Mouse (Mus musculus): ENCODE data around the gene Fam173a.

Fam173a gene

GRCm38 (mm10) chr17:25792615-25793014 lies at the start of gene Fam173a:
Fam173a (minus strand) TSS chr17:25792901.
- H3K4me3 ChIP-seq (replicated peaks; ENCODE audit: low read length): peak within 1 kb of the TSS; percentile 91
- no peak for TF ChIP-seq POU5F1 (IDR thresholded peaks at IDR 0.05; ENCODE audit: borderline replicate concordance, low read length)
- no peak for TF ChIP-seq CTCF (conservative IDR thresholded peaks at IDR 0.05; ENCODE audit: low read length)
- TF ChIP-seq NANOG (IDR thresholded peaks at IDR 0.05; ENCODE audit: borderline replicate concordance, low read length): no peak
- H3K4me1 ChIP-seq (replicated peaks; ENCODE audit: low read depth, low read length): peaks cover 64% of the 10 kb centered on the region
- no peaks in the 10 kb centered on the region for H3K9me3 ChIP-seq (ENCODE audit: low read length)
- peaks cover 14% of the 10 kb centered on the region for H3K27me3 ChIP-seq (ENCODE audit: insufficient read depth, low read length)
- H3K36me3 ChIP-seq (ENCODE audit: insufficient read depth, low read length): peaks cover 39% of the 10 kb centered on the region

GRCm38 (mm10) chr17:25841117-25841880 lies 48.6 kb upstream of the Fam173a start, which contains the start of gene Gm20683:
Gm20683 (minus strand) TSS chr17:25841763.
- TF ChIP-seq CTCF (conservative IDR thresholded peaks at IDR 0.05; ENCODE audit: low read length) (no peak), NANOG (IDR thresholded peaks at IDR 0.05; ENCODE audit: borderline replicate concordance, low read length) (no peak), POU5F1 (IDR thresholded peaks at IDR 0.05; ENCODE audit: borderline replicate concordance, low read length) (no peak)
- Histone ChIP-seq H3K4me1 (replicated peaks; ENCODE audit: low read depth, low read length) (peaks cover 53% of the 10 kb centered on the region), H3K9me3 (ENCODE audit: low read length) (no peaks in the 10 kb centered on the region), H3K36me3 (ENCODE audit: insufficient read depth, low read length) (peaks cover 79% of the 10 kb centered on the region), H3K27me3 (ENCODE audit: insufficient read depth, low read length) (peaks cover 5% of the 10 kb centered on the region), H3K4me3 (replicated peaks; ENCODE audit: low read length) (no peak within 1 kb of the TSS)

GRCm38 (mm10) chr17:25840519-25840918 lies 47.8 kb upstream of the Fam173a start:
- H3K27me3 ChIP-seq (ENCODE audit: insufficient read depth, low read length): peaks cover 11% of the 10 kb centered on the region
- no peak overlapping the region for H3K4me3 ChIP-seq (replicated peaks; ENCODE audit: low read length)
- H3K36me3 ChIP-seq (ENCODE audit: insufficient read depth, low read length): peaks cover 79% of the 10 kb centered on the region
- no peaks in the 10 kb centered on the region for H3K9me3 ChIP-seq (ENCODE audit: low read length)
- no peak for TF ChIP-seq NANOG (IDR thresholded peaks at IDR 0.05; ENCODE audit: borderline replicate concordance, low read length)
- TF ChIP-seq POU5F1 (IDR thresholded peaks at IDR 0.05; ENCODE audit: borderline replicate concordance, low read length): no peak
- TF ChIP-seq CTCF (conservative IDR thresholded peaks at IDR 0.05; ENCODE audit: low read length): no peak
- H3K4me1 ChIP-seq (replicated peaks; ENCODE audit: low read depth, low read length): peaks cover 58% of the 10 kb centered on the region

DNA sequence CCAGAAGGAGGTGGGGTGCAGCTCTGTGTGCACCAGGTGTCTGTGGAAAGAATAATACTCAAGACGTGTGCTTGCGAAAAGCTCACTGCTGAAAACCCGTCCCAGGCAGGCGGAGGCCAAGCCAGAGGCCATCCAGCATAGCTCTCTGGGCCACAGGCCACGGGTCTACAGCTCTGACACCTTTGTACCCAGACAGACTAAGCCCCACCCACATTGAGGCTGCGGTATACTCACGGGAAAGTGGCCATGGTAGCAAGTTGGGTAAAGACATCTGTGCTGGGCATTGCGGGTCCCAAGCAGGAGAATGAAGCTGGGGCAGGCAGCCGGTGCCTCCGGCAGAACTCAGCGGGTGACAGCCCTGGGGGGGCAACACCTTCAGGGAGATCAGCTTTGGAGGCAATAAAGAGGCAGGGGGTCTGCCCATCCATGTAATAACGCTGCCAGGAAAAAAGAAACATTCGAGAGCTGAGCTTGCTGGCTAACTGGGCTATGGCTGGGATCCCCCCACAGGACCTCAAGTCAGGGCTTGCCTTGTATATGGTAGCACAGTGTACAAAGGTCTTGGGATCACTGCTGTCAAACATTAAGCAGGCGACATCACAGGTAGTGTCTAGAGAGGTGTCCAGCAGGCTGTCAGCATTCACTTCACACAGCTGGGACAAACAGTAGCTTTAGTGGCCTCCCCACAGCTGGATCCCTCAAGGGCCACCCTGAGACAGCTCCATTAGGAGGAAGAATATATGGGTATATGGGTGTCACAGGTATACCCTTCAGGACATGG lies 46.9 kb upstream of the Fam173a start:
- Histone ChIP-seq H3K36me3 (ENCODE audit: insufficient read depth, low read length) (peaks cover 80% of the 10 kb centered on the region), H3K27me3 (ENCODE audit: insufficient read depth, low read length) (peaks cover 11% of the 10 kb centered on the region), H3K4me1 (replicated peaks; ENCODE audit: low read depth, low read length) (peaks cover 58% of the 10 kb centered on the region)

DNA sequence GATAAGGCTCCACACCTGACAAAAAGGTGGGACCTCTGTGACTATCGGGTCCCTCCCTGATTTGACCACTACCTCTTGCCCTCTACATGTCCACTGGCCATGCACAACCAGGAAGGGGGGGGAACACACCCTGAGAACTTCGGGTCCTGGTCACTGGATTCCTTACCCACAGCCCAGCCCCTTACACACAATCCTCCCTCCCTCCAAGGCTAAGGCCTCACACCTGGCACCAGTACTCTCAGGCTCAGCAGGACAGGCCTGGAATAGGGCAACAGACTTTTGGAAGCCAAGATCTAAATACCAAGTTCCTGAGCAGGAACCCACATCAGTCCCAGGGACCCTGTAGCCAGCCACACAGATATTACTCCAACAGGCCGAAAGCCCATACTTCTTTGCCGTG lies 46.2 kb upstream of the Fam173a start:
- H3K9me3 ChIP-seq (ENCODE audit: low read length): no peaks in the 10 kb centered on the region
- peaks cover 86% of the 10 kb centered on the region for H3K36me3 ChIP-seq (ENCODE audit: insufficient read depth, low read length)
- peaks cover 63% of the 10 kb centered on the region for H3K4me1 ChIP-seq (replicated peaks; ENCODE audit: low read depth, low read length)
- H3K4me3 ChIP-seq (replicated peaks; ENCODE audit: low read length): no peak overlapping the region
- TF ChIP-seq POU5F1 (IDR thresholded peaks at IDR 0.05; ENCODE audit: borderline replicate concordance, low read length) (no peak), NANOG (IDR thresholded peaks at IDR 0.05; ENCODE audit: borderline replicate concordance, low read length) (no peak), CTCF (conservative IDR thresholded peaks at IDR 0.05; ENCODE audit: low read length) (no peak)
- H3K27me3 ChIP-seq (ENCODE audit: insufficient read depth, low read length): peaks cover 11% of the 10 kb centered on the region

More for the DNA sequence above, 46.9 kb upstream of the Fam173a start:
- Histone ChIP-seq H3K4me3 (replicated peaks; ENCODE audit: low read length) (no peak overlapping the region), H3K9me3 (ENCODE audit: low read length) (no peaks in the 10 kb centered on the region)
- TF ChIP-seq NANOG (IDR thresholded peaks at IDR 0.05; ENCODE audit: borderline replicate concordance, low read length) (no peak), POU5F1 (IDR thresholded peaks at IDR 0.05; ENCODE audit: borderline replicate concordance, low read length) (no peak), CTCF (conservative IDR thresholded peaks at IDR 0.05; ENCODE audit: low read length) (no peak)

- Histone ChIP-seq H3K36me3 (ENCODE audit: insufficient read depth, low read length) (peaks cover 77% of the 10 kb centered on the region), H3K27me3 (ENCODE audit: insufficient read depth, low read length) (peaks cover 11% of the 10 kb centered on the region), H3K4me3 (replicated peaks; ENCODE audit: low read length) (peak overlapping the region; percentile 72; the same call in 1 of the 2 replicates), H3K4me1 (replicated peaks; ENCODE audit: low read depth, low read length) (peaks cover 57% of the 10 kb centered on the region), H3K9me3 (ENCODE audit: low read length) (no peaks in the 10 kb centered on the region)
- TF ChIP-seq POU5F1 (IDR thresholded peaks at IDR 0.05; ENCODE audit: borderline replicate concordance, low read length) (no peak), NANOG (IDR thresholded peaks at IDR 0.05; ENCODE audit: borderline replicate concordance, low read length) (no peak), CTCF (conservative IDR thresholded peaks at IDR 0.05; ENCODE audit: low read length) (no peak)
Observed at GRCm38 (mm10) chr17:25837533-25837932, 44.8 kb upstream of the Fam173a start.

- Histone ChIP-seq H3K4me3 (replicated peaks; ENCODE audit: low read length) (peak within 1 kb of the TSS; percentile 72), H3K9me3 (ENCODE audit: low read length) (no peaks in the 10 kb centered on the region), H3K36me3 (ENCODE audit: insufficient read depth, low read length) (peaks cover 73% of the 10 kb centered on the region), H3K27me3 (ENCODE audit: insufficient read depth, low read length) (peaks cover 11% of the 10 kb centered on the region), H3K4me1 (replicated peaks; ENCODE audit: low read depth, low read length) (peaks cover 59% of the 10 kb centered on the region)
- no peak for TF ChIP-seq NANOG (IDR thresholded peaks at IDR 0.05; ENCODE audit: borderline replicate concordance, low read length)
- no peak for TF ChIP-seq CTCF (conservative IDR thresholded peaks at IDR 0.05; ENCODE audit: low read length)
- no peak for TF ChIP-seq POU5F1 (IDR thresholded peaks at IDR 0.05; ENCODE audit: borderline replicate concordance, low read length)
Observed at GRCm38 (mm10) chr17:25837076-25837410, 44.3 kb upstream of the Fam173a start, which contains the start of gene Rhbdl1. Rhbdl1 (minus strand) TSS chr17:25837295.

GRCm38 (mm10) chr17:25836397-25837075 lies 43.8 kb upstream of the Fam173a start:
- Histone ChIP-seq H3K4me1 (replicated peaks; ENCODE audit: low read depth, low read length) (peaks cover 60% of the 10 kb centered on the region), H3K36me3 (ENCODE audit: insufficient read depth, low read length) (peaks cover 73% of the 10 kb centered on the region), H3K9me3 (ENCODE audit: low read length) (no peaks in the 10 kb centered on the region), H3K27me3 (ENCODE audit: insufficient read depth, low read length) (peaks cover 11% of the 10 kb centered on the region), H3K4me3 (replicated peaks; ENCODE audit: low read length) (peak overlapping the region; percentile 72)
- TF ChIP-seq CTCF (conservative IDR thresholded peaks at IDR 0.05; ENCODE audit: low read length): no peak
- TF ChIP-seq NANOG (IDR thresholded peaks at IDR 0.05; ENCODE audit: borderline replicate concordance, low read length): no peak
- no peak for TF ChIP-seq POU5F1 (IDR thresholded peaks at IDR 0.05; ENCODE audit: borderline replicate concordance, low read length)
